Mouse (Mus musculus): ENCODE measurements around the gene Peli3. TPM values are rescaled to one million over a fixed set of nuclear protein-coding genes. Genes with fewer than 3 reads are reported as not detected.
A peak's percentile ranks its signal among the peaks of the same experiment; 100 is the strongest.

Gene Peli3
- total RNA-seq (2012; rRNA removed) (0.08 TPM in 1 of 2 replicates, not detected in the other), polyA plus RNA-seq (2012; ENCODE audit: insufficient read depth in 1 of 2, insufficient read length in 2 of 2, low read depth in 1 of 2, low replicate concordance in 2 of 2, missing spikeins in 1 of 2) (under 1 TPM in 1 of 2 experiments, not detected in 1; 0.33 TPM)

DNA sequence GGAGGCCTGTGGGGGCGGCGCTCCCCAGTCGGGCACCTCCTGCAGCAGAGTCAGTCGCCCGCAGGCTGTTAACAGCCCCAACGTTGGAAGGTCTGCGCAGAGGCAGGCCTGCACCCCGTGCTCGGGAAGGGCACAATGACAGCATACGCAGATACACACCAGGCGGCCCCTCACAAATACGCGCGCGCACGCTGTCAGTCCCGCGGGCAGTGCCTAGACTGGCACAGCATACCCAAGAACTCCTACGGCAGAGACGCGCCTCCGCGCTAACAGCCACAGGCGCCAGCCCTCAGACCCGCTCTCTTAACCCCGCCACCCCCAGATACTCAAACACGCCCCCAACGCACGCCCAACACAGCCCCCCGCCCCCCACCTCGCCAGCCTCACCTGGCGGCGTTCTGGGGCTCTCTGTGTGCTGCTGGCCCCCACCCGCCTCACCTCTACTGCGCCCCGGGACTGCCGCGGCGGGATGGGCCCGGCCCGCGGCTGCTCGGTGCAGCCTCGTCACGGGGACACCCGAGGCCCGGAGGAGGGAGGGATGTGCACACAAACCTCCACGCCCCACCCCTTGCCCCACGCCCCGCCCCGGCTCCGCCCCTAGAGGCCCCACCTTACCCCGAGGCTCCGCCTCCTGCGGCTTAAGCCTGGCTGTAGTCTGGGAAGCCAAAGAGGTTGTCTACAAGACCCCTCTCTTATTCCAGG, at the start of gene Peli3:
TSS of gene Peli3 (minus strand) at position 577 of the 702 bp plus-strand sequence.
- Histone ChIP-seq H3K27me3 (ENCODE audit: control insufficient read depth in 1 of 2, insufficient read depth in 2 of 2, low read length in 2 of 2) (peaks cover 4 to 10% of the 10 kb centered on the region in 2 experiments), H3K4me3 (ENCODE audit: control insufficient read depth in 1 of 2, insufficient read depth in 1 of 2, low read depth in 2 of 2, low read length in 2 of 2) (peak within 1 kb of the TSS; percentile 49 to 86), H3K27ac (ENCODE audit: control insufficient read depth, low read depth, low read length) (no peak within 1 kb of the TSS), H3K36me3 (ENCODE audit: control insufficient read depth in 1 of 2, insufficient read depth in 2 of 2, low read length in 2 of 2) (no peaks in the 10 kb centered on the region), H3K9me3 (replicated peaks; ENCODE audit: insufficient read depth, low read length) (no peaks in the 10 kb centered on the region), H3K4me1 (ENCODE audit: control insufficient read depth in 1 of 2, insufficient read depth in 2 of 2, low read length in 2 of 2) (no peaks in the 10 kb centered on the region; a peak in 1 of 4 replicates), H3K79me2 (ENCODE audit: control insufficient read depth, insufficient read depth, low read length, poor library complexity) (no peaks in the 10 kb centered on the region), H3K9ac (ENCODE audit: control insufficient read depth, low read depth, low read length, poor library complexity, severe bottlenecking) (peak within 1 kb of the TSS; percentile 27; the same call in 1 of the 2 replicates)
- TF ChIP-seq ELF1 (IDR thresholded peaks at IDR 0.05; ENCODE audit: low read depth, low read length) (no peak), MAZ (IDR thresholded peaks at IDR 0.05; ENCODE audit: low read depth, low read length) (no peak), MEF2A (IDR thresholded peaks at IDR 0.05; ENCODE audit: extremely low read depth, insufficient replicate concordance, low read depth, low read length, poor library complexity, severe bottlenecking) (no peak), TCF12 (IDR thresholded peaks at IDR 0.05; ENCODE audit: low read depth, low read length) (no peak), SMC3 (IDR thresholded peaks at IDR 0.05; ENCODE audit: low read depth, low read length) (no peak), UBTF (IDR thresholded peaks at IDR 0.05; ENCODE audit: borderline replicate concordance, insufficient read depth, low read depth, low read length) (no peak), CHD2 (IDR thresholded peaks at IDR 0.05; ENCODE audit: low read length) (no peak), MXI1 (IDR thresholded peaks at IDR 0.05; ENCODE audit: low read depth, low read length) (peak; percentile 51), USF1 (IDR thresholded peaks at IDR 0.05; ENCODE audit: low read depth, low read length) (peak; percentile 44; the same call in 1 of the 2 replicates), ZMIZ1 (IDR thresholded peaks at IDR 0.05; ENCODE audit: low read depth, low read length) (no peak), E2F4 (IDR thresholded peaks at IDR 0.05; ENCODE audit: borderline replicate concordance, low read depth, low read length) (no peak), ETS1 (IDR thresholded peaks at IDR 0.05; ENCODE audit: low read depth, low read length) (no peak)
- peak; percentile 79 for DNase-seq (ENCODE audit: low read depth, low spot score)

DNA sequence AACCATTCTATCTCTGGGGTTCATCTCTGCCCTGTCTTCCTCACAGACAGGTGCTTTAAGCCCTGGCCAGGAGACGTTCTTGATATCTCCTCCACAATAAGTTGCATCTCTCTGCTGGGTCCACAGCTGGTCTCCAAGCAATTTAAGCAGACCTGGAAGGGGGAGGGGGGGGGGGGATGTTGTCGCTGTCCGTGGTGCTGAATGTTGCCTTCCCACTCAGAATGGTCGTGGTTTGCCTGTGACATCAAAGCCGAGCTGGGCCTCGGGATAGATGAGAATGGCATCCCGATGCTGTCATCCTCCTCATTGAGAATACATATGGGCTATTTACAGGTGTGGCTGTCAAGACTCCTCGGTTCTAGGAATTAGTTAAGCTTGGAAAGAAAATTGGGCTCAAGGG, 49.4 kb upstream of the Peli3 start:
- TF ChIP-seq SIN3A (IDR thresholded peaks at IDR 0.05; ENCODE audit: low read length) (peak; percentile 47), GATA1 (IDR thresholded peaks at IDR 0.05; ENCODE audit: low read depth, low read length) (no peak), MAX (IDR thresholded peaks at IDR 0.05; ENCODE audit: low read length) (no peak), MAFK (IDR thresholded peaks at IDR 0.05; ENCODE audit: borderline replicate concordance, low read depth, low read length) (no peak)
- Histone ChIP-seq H3K36me3 (ENCODE audit: control insufficient read depth in 1 of 2, insufficient read depth in 2 of 2, low read length in 2 of 2) (no peaks in the 10 kb centered on the region), H3K79me2 (ENCODE audit: control insufficient read depth, insufficient read depth, low read length, poor library complexity) (no peaks in the 10 kb centered on the region), H3K27ac (ENCODE audit: control insufficient read depth, low read depth, low read length) (no peak overlapping the region), H3K27me3 (ENCODE audit: control insufficient read depth in 1 of 2, insufficient read depth in 2 of 2, low read length in 2 of 2) (peaks cover 0 to 6% of the 10 kb centered on the region in 2 experiments; a peak in 3 of 4 replicates), H3K9ac (ENCODE audit: control insufficient read depth, low read depth, low read length, poor library complexity, severe bottlenecking) (no peak overlapping the region), H3K4me3 (ENCODE audit: control insufficient read depth in 1 of 2, insufficient read depth in 1 of 2, low read depth in 2 of 2, low read length in 2 of 2) (no peak overlapping the region), H3K4me1 (ENCODE audit: control insufficient read depth in 1 of 2, insufficient read depth in 2 of 2, low read length in 2 of 2) (no peaks in the 10 kb centered on the region), H3K9me3 (replicated peaks; ENCODE audit: insufficient read depth, low read length) (no peaks in the 10 kb centered on the region)
- DNase-seq (ENCODE audit: low read depth, low spot score), result peak; percentile 36

Data from MEL (cell line).